Mouse (Mus musculus) MEL (cell line): ENCODE measurements around the gene Rad51b. TPM values are rescaled to one million over a fixed set of nuclear protein-coding genes. Genes with fewer than 3 reads are reported as not detected.

Experiments
- DNase-seq: peaks from one replicate; pipeline ENCODE4 v3.0.0; 2011; ENCODE audit warnings: low read depth, low spot score
- H3K27ac ChIP-seq: 2 replicates; pipeline ENCODE4 v1.5.1; 2012; ENCODE audit warnings: low read depth, mild to moderate bottlenecking, control low read depth, low read length, moderate library complexity; ENCODE audit not compliant: control insufficient read depth
- H3K27me3 ChIP-seq, 2 experiments: fragments of 150-350 bp in 1 of 2; sonication (generic) in 1 of 2; 2 replicates each; pipeline ENCODE4 v1.6.1; 2012; ENCODE audit warnings: low read length in 2 of 2, mild to moderate bottlenecking in 2 of 2, improper control_type of control experiment in 1 of 2, moderate library complexity in 1 of 2; ENCODE audit not compliant: insufficient read depth in 2 of 2, control insufficient read depth in 1 of 2
- H3K36me3 ChIP-seq, 2 experiments: 2 replicates each; pipeline ENCODE4 v1.6.1; 2012 to 2014; ENCODE audit warnings: low read length in 2 of 2, improper control_type of control experiment in 1 of 2, inconsistent platforms in 1 of 2, mild to moderate bottlenecking in 1 of 2; ENCODE audit not compliant: insufficient read depth in 2 of 2, control insufficient read depth in 1 of 2
- H3K4me1 ChIP-seq, 2 experiments: fragments of 150-350 bp in 1 of 2; sonication (generic) in 1 of 2; 2 replicates each; pipeline ENCODE4 v1.6.1; 2012; ENCODE audit warnings: low read length in 2 of 2, improper control_type of control experiment in 1 of 2, mild to moderate bottlenecking in 1 of 2; ENCODE audit not compliant: insufficient read depth in 2 of 2, control insufficient read depth in 1 of 2
- H3K4me3 ChIP-seq, 2 experiments: fragments of 150-350 bp in 1 of 2; sonication (generic) in 1 of 2; 2 replicates each; pipeline ENCODE4 v1.5.1; 2012; ENCODE audit warnings: low read depth in 2 of 2, low read length in 2 of 2, mild to moderate bottlenecking in 2 of 2, moderate library complexity in 2 of 2, control low read depth in 1 of 2, improper control_type of control experiment in 1 of 2; ENCODE audit not compliant: control insufficient read depth in 1 of 2, insufficient read depth in 1 of 2
- H3K79me2 ChIP-seq: 2 replicates; pipeline ENCODE4 v1.6.1; 2012; ENCODE audit warnings: mild to moderate bottlenecking, low read length, moderate library complexity; ENCODE audit not compliant: control insufficient read depth, poor library complexity, insufficient read depth
- H3K9ac ChIP-seq: 2 replicates; pipeline ENCODE4 v1.6.1; 2012; ENCODE audit warnings: low read depth, mild to moderate bottlenecking, control low read depth, low read length, moderate library complexity; ENCODE audit not compliant: control insufficient read depth, poor library complexity, severe bottlenecking
- H3K9me3 ChIP-seq: fragments of 150-350 bp; sonication (generic); replicated peaks from 2 replicates; pipeline ENCODE4 v1.6.1; 2012; ENCODE audit warnings: mild to moderate bottlenecking, low read length, improper control_type of control experiment, moderate library complexity; ENCODE audit not compliant: insufficient read depth
- BHLHE40 ChIP-seq: IDR thresholded peaks from 2 replicates; pipeline ENCODE4 v1.6.1; 2012; ENCODE audit warnings: low read depth, mild to moderate bottlenecking, inconsistent platforms, low read length, improper control_type of control experiment, borderline replicate concordance
- CHD1 ChIP-seq: IDR thresholded peaks from 2 replicates; pipeline ENCODE4 v1.6.1; 2012; ENCODE audit warnings: low read depth, mild to moderate bottlenecking, inconsistent platforms, low read length, improper control_type of control experiment
- CHD2 ChIP-seq: IDR thresholded peaks from 2 replicates; pipeline ENCODE4 v1.6.1; 2011; ENCODE audit warnings: low read length, improper control_type of control experiment
- CTCF ChIP-seq, 3 experiments: IDR thresholded peaks in 2 of 3; conservative IDR thresholded peaks in 1 of 3; 2 replicates each; pipeline ENCODE4 v1.5.1; 2011 to 2012; ENCODE audit warnings: low read length in 3 of 3, low read depth in 2 of 3, mild to moderate bottlenecking in 2 of 3, improper control_type of control experiment in 1 of 3, inconsistent platforms in 1 of 3, mixed read lengths in 1 of 3, moderate library complexity in 1 of 3; ENCODE audit not compliant: control insufficient read depth in 1 of 3, insufficient read depth in 1 of 3, poor library complexity in 1 of 3, severe bottlenecking in 1 of 3
- E2F4 ChIP-seq: IDR thresholded peaks from 2 replicates; pipeline ENCODE4 v1.6.1; 2011; ENCODE audit warnings: low read depth, low read length, improper control_type of control experiment, borderline replicate concordance
- EP300 ChIP-seq, 2 experiments: IDR thresholded peaks; 2 replicates each; pipeline ENCODE4 v1.6.1; 2011; ENCODE audit warnings: improper control_type of control experiment in 2 of 2, low read length in 2 of 2, low read depth in 1 of 2, mild to moderate bottlenecking in 1 of 2
- ETS1 ChIP-seq: IDR thresholded peaks from 2 replicates; pipeline ENCODE4 v1.6.1; 2012; ENCODE audit warnings: low read depth, mild to moderate bottlenecking, inconsistent platforms, low read length, improper control_type of control experiment, moderate library complexity
- GATA1 ChIP-seq: IDR thresholded peaks from 2 replicates; pipeline ENCODE4 v1.6.1; 2011; ENCODE audit warnings: low read depth, low read length, improper control_type of control experiment
- HCFC1 ChIP-seq: IDR thresholded peaks from 2 replicates; pipeline ENCODE4 v1.6.1; 2012; ENCODE audit warnings: low read depth, mild to moderate bottlenecking, inconsistent platforms, low read length, improper control_type of control experiment, moderate library complexity
- KAT2A ChIP-seq: conservative IDR thresholded peaks from 2 replicates; pipeline ENCODE4 v1.6.1; 2012; ENCODE audit warnings: low read depth, low read length, improper control_type of control experiment, inconsistent platforms
- MAFK ChIP-seq: IDR thresholded peaks from 2 replicates; pipeline ENCODE4 v1.6.1; 2011; ENCODE audit warnings: low read depth, mild to moderate bottlenecking, low read length, improper control_type of control experiment, borderline replicate concordance
- MAX ChIP-seq: IDR thresholded peaks from 2 replicates; pipeline ENCODE4 v1.6.1; 2011; ENCODE audit warnings: low read length, improper control_type of control experiment
- MEF2A ChIP-seq: IDR thresholded peaks from 2 replicates; pipeline ENCODE4 v1.6.1; 2014; ENCODE audit warnings: low read depth, mild to moderate bottlenecking, inconsistent platforms, low read length, improper control_type of control experiment; ENCODE audit not compliant: poor library complexity, insufficient replicate concordance, severe bottlenecking; ENCODE audit errors: extremely low read depth
- MYC ChIP-seq: IDR thresholded peaks from 2 replicates; pipeline ENCODE4 v1.6.1; 2011; ENCODE audit warnings: low read depth, mild to moderate bottlenecking, low read length, improper control_type of control experiment, moderate library complexity
- NRF1 ChIP-seq: IDR thresholded peaks from 2 replicates; pipeline ENCODE4 v1.6.1; 2014; ENCODE audit warnings: low read depth, mild to moderate bottlenecking, inconsistent platforms, low read length, improper control_type of control experiment, moderate library complexity; ENCODE audit not compliant: poor library complexity, insufficient read depth, severe bottlenecking
- POLR2A ChIP-seq, 2 experiments: IDR thresholded peaks; 2 replicates each; pipeline ENCODE4 v1.6.1; 2011 to 2012; ENCODE audit warnings: low read length in 2 of 2, mild to moderate bottlenecking in 2 of 2, control low read depth in 1 of 2, improper control_type of control experiment in 1 of 2, low read depth in 1 of 2, moderate library complexity in 1 of 2; ENCODE audit not compliant: control insufficient read depth in 1 of 2, insufficient read depth in 1 of 2, poor library complexity in 1 of 2
- POLR2AphosphoS2 ChIP-seq: IDR thresholded peaks from 2 replicates; pipeline ENCODE4 v1.6.1; 2011; ENCODE audit warnings: low read length, improper control_type of control experiment
- POLR2AphosphoS5 ChIP-seq: IDR thresholded peaks from 2 replicates; pipeline ENCODE4 v1.6.1; 2012; ENCODE audit warnings: low read depth, borderline replicate concordance, mild to moderate bottlenecking, inconsistent platforms, low read length, moderate library complexity, mixed read lengths
- SMC3 ChIP-seq: IDR thresholded peaks from 2 replicates; pipeline ENCODE4 v1.6.1; 2011; ENCODE audit warnings: low read depth, low read length, improper control_type of control experiment
- TAL1 ChIP-seq: IDR thresholded peaks from 2 replicates; pipeline ENCODE4 v1.6.1; 2012; ENCODE audit warnings: mild to moderate bottlenecking, inconsistent platforms, low read length, moderate library complexity, mixed read lengths
- UBTF ChIP-seq: IDR thresholded peaks from 2 replicates; pipeline ENCODE4 v1.6.1; 2012; ENCODE audit warnings: low read depth, mild to moderate bottlenecking, inconsistent platforms, low read length, improper control_type of control experiment, moderate library complexity, borderline replicate concordance; ENCODE audit not compliant: insufficient read depth
- ZC3H11A ChIP-seq: IDR thresholded peaks from 2 replicates; pipeline ENCODE4 v1.6.1; 2012; ENCODE audit warnings: low read depth, mild to moderate bottlenecking, inconsistent platforms, low read length, improper control_type of control experiment
- ZKSCAN1 ChIP-seq: IDR thresholded peaks from 2 replicates; pipeline ENCODE4 v1.6.1; 2012; ENCODE audit warnings: low read depth, mild to moderate bottlenecking, inconsistent platforms, low read length, improper control_type of control experiment, moderate library complexity
- polyA plus RNA-seq, 2 experiments: library from polyadenylated mRNA; stranded (reverse) in 1 of 2; unstranded in 1 of 2; fragments of >175 nt in 1 of 2; fragments of >200 nt in 1 of 2; gene quantifications; 2 replicates each; pipeline versions ENCODE4 v1.2.1 to v1.2.4; 2012; ENCODE audit warnings: low replicate concordance in 2 of 2, low read depth in 1 of 2; ENCODE audit not compliant: insufficient read length in 2 of 2, insufficient read depth in 1 of 2, missing spikeins in 1 of 2
- total RNA-seq: library from RNA; depleted of rRNA; stranded (reverse); fragments of 300-350 nt; gene quantifications from 2 replicates; pipeline ENCODE4 v1.2.3, GENCODE M21; 2012

Rad51b gene
- total and polyA plus RNA-seq, 3 experiments: 3.6 to 5.7 TPM; not detected in 1

GRCm38 (mm10) chr12:79579018-79579585 lies 282.0 kb downstream of the Rad51b start:
- H3K9ac ChIP-seq: no peak overlapping the region

DNA sequence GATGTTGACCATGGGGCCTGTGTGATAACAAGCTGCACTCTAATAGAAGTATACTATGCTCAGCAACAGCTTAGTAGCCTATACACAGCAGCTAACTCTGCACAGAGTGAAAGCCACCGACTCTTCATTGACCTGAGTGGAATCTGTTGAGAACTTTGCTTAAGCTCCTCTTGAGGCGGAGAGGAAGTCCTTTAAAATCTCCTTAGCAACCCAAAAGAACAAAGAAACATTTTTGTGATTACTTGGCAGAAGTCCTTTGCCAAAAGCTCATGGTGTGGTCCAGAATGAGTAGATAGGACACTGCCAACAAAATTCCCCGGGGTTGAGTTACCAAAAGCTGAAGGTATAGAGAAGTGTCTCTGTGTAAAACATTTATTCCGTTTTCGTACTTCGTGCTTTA lies 282.8 kb downstream of the Rad51b start:
- Histone ChIP-seq H3K36me3 (no peaks in the 10 kb centered on the region), H3K27ac (no peak overlapping the region), H3K4me1 (no peaks in the 10 kb centered on the region), H3K4me3 (no peak overlapping the region), H3K9ac (no peak overlapping the region), H3K79me2 (no peaks in the 10 kb centered on the region), H3K9me3 (no peaks in the 10 kb centered on the region), H3K27me3 (no peaks in the 10 kb centered on the region)
- no peak for TF ChIP-seq MYC
- no peak for DNase-seq

More at GRCm38 (mm10) chr12:79579018-79579585, 282.0 kb downstream of the Rad51b start:
- no peaks in the 10 kb centered on the region for H3K9me3 ChIP-seq
- TF ChIP-seq EP300 (IDR thresholded peaks at IDR 0.05; ENCODE audit: low read depth in 1 of 2, low read length in 2 of 2) (no peak), POLR2AphosphoS2 (no peak), MEF2A (no peak), POLR2A (IDR thresholded peaks at IDR 0.05; ENCODE audit: control insufficient read depth in 1 of 2, insufficient read depth in 1 of 2, low read depth in 1 of 2, low read length in 2 of 2, poor library complexity in 1 of 2) (no peak), KAT2A (no peak), UBTF (no peak), MAX (no peak), CHD2 (no peak), GATA1 (no peak), NRF1 (no peak)
- no peak for DNase-seq
- H3K79me2 ChIP-seq: no peaks in the 10 kb centered on the region
- no peak overlapping the region for H3K4me3 ChIP-seq
- no peak overlapping the region for H3K27ac ChIP-seq
- no peaks in the 10 kb centered on the region for H3K36me3 ChIP-seq
- no peaks in the 10 kb centered on the region for H3K4me1 ChIP-seq
- no peaks in the 10 kb centered on the region for H3K27me3 ChIP-seq

DNA sequence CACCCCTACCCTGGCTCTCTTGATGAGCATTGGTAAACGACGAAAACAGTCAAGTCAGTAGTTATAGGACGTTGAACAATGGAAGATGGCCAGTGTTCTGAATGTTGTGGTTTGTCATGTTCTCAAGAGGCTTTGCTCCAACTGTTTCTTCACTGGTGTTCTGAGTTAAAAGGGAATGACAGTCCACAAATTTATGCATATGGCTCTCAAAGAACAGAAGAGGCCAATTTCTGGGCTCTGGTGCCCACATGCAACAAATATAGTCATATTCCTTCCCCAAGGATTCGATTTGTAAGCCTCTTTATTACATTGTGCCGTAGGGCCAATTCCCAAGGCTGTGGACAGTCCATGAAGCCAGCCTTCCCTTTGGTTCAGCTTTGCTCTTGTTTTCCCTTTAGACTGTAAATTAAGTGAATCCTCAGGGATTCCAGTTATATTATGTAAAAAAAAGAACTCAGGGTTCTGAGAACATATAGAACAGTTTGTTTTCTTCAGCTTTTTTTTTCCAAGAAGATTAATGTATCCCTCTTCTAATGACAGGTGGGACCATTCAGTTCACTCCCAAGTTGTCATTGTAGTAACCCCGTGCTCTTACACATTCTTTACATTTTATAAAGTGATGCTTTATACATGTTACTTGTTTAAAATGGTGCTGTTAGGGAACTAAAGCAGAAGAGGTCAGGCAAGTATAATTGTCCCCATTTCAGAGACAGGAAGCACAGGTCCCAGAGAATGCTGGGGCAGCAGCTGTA lies 287.6 kb downstream of the Rad51b start:
- H3K4me1 ChIP-seq: no peaks in the 10 kb centered on the region
- no peak overlapping the region for H3K9ac ChIP-seq
- H3K27me3 ChIP-seq: no peaks in the 10 kb centered on the region
- TF ChIP-seq TAL1 (no peak), ZKSCAN1 (no peak), BHLHE40 (no peak), POLR2A (IDR thresholded peaks at IDR 0.05; ENCODE audit: control insufficient read depth in 1 of 2, insufficient read depth in 1 of 2, low read depth in 1 of 2, low read length in 2 of 2, poor library complexity in 1 of 2) (no peak), ZC3H11A (no peak), UBTF (no peak), HCFC1 (no peak), KAT2A (no peak), E2F4 (no peak), POLR2AphosphoS5 (no peak), MAFK (no peak), SMC3 (no peak), CHD1 (no peak), ETS1 (no peak), CTCF (IDR thresholded peaks at IDR 0.05 in 2 of 3, conservative IDR thresholded peaks at IDR 0.05 in 1 of 3; ENCODE audit: control insufficient read depth in 1 of 3, insufficient read depth in 1 of 3, low read depth in 2 of 3, low read length in 3 of 3, poor library complexity in 1 of 3, severe bottlenecking in 1 of 3) (no peak), MYC (no peak)
- TF ChIP-seq, all 39 proteins: peak for 0
- H3K36me3 ChIP-seq: no peaks in the 10 kb centered on the region
- no peaks in the 10 kb centered on the region for H3K79me2 ChIP-seq
- no peak for DNase-seq
- no peaks in the 10 kb centered on the region for H3K9me3 ChIP-seq
- H3K27ac ChIP-seq: no peak overlapping the region
- no peak overlapping the region for H3K4me3 ChIP-seq
